Mouse (Mus musculus) neural tube, embryonic 11.5 days (tissue): ENCODE results near the gene Cpm. TPM values are rescaled to one million over a fixed set of nuclear protein-coding genes. Genes with fewer than 3 reads are reported as not detected.

Source experiments
- ATAC-seq: fragments of 200-750 bp; cut with Nextera tagmentation; 2 replicates; pipeline ENCODE4 v1.8.0; 2017; ENCODE audit warnings: moderate number of reproducible peaks, mild to moderate bottlenecking, moderate TSS enrichment, moderate library complexity; ENCODE audit not compliant: insufficient read depth, low FRiP score, low TSS enrichment
- DNase-seq: peaks from one replicate; pipeline ENCODE4 v3.0.0-alpha.2; 2015; ENCODE audit warnings: low spot score
- H3K27ac ChIP-seq: fragments of 300-500 bp; sonication (generic); 2 replicates; pipeline ENCODE4 v1.5.1; 2014; ENCODE audit warnings: low read depth, mild to moderate bottlenecking, low read length
- H3K27me3 ChIP-seq: fragments of 300-500 bp; sonication (generic); 2 replicates; pipeline ENCODE4 v1.6.1; 2014; ENCODE audit warnings: mild to moderate bottlenecking, low read length, mixed read lengths; ENCODE audit not compliant: control insufficient read depth, insufficient read depth
- H3K36me3 ChIP-seq: fragments of 300-500 bp; sonication (generic); 2 replicates; pipeline ENCODE4 v1.6.1; 2014; ENCODE audit warnings: mild to moderate bottlenecking, low read length, moderate library complexity, mixed read lengths; ENCODE audit not compliant: control insufficient read depth, insufficient read depth
- H3K4me1 ChIP-seq: fragments of 300-500 bp; sonication (generic); 2 replicates; pipeline ENCODE4 v1.6.1; 2014; ENCODE audit warnings: low read length, mixed read lengths; ENCODE audit not compliant: control insufficient read depth, insufficient read depth
- H3K4me2 ChIP-seq: fragments of 300-500 bp; sonication (generic); 2 replicates; pipeline ENCODE4 v1.6.1; 2014; ENCODE audit warnings: low read depth, mild to moderate bottlenecking, moderate library complexity
- H3K4me3 ChIP-seq: fragments of 300-500 bp; sonication (generic); 2 replicates; pipeline ENCODE4 v1.5.1; 2014; ENCODE audit warnings: low read depth, low read length
- H3K9ac ChIP-seq: fragments of 300-500 bp; sonication (generic); 2 replicates; pipeline ENCODE4 v1.6.1; 2014; ENCODE audit warnings: mild to moderate bottlenecking, low read length
- H3K9me3 ChIP-seq: fragments of 300-500 bp; sonication (generic); 2 replicates; pipeline ENCODE4 v1.6.1; 2016; ENCODE audit warnings: low read length; ENCODE audit not compliant: control insufficient read depth
- WGBS: fragments of 180-500 bp; shearing (Covaris S2); extraction: QIAGEN DNeasy Blood & Tissue Kit; methylation state at CpG from one replicate; pipeline ENCODE4 v1.1.7; 2014; 5-methylcytosine and 5-hydroxymethylcytosine counted together
- polyA plus RNA-seq: library from polyadenylated mRNA; unstranded; fragments of >200 nt; fragmentation: Nextera tagmentation; extraction: Ambion mirVana; gene quantifications from 2 replicates; pipeline ENCODE4 v1.2.1, GENCODE M21; 2014

Gene Cpm
- polyA plus RNA-seq, 1 experiment from 2014 or later, result 21.1 TPM

- 93% methylated on average over 14 of the region's 14 CpGs for WGBS
- no peak for DNase-seq
Measured at GRCm38 (mm10) chr10:117679963-117680473, 50.7 kb downstream of the Cpm start.

GRCm38 (mm10) chr10:117680868-117681513 is 51.7 kb downstream of the Cpm start:
- Histone ChIP-seq H3K27me3 (no peaks in the 10 kb centered on the region), H3K9me3 (no peaks in the 10 kb centered on the region), H3K9ac (no peak overlapping the region), H3K36me3 (no peaks in the 10 kb centered on the region), H3K4me1 (peaks cover 5% of the 10 kb centered on the region; the same call in 1 of the 2 replicates), H3K27ac (no peak overlapping the region), H3K4me3 (no peak overlapping the region), H3K4me2 (no peak overlapping the region)
- ATAC-seq (no peak), DNase-seq (no peak)
- 88% methylated on average over 12 of the region's 12 CpGs for WGBS

More at GRCm38 (mm10) chr10:117679963-117680473, 50.7 kb downstream of the Cpm start:
- Histone ChIP-seq H3K27me3 (no peaks in the 10 kb centered on the region), H3K9me3 (no peaks in the 10 kb centered on the region), H3K4me2 (no peak overlapping the region), H3K27ac (no peak overlapping the region), H3K9ac (no peak overlapping the region), H3K4me1 (peaks cover 5% of the 10 kb centered on the region; the same call in 1 of the 2 replicates), H3K36me3 (no peaks in the 10 kb centered on the region), H3K4me3 (no peak overlapping the region)
- no peak for ATAC-seq

- no peaks in the 10 kb centered on the region for H3K9me3 ChIP-seq
- H3K36me3 ChIP-seq, result no peaks in the 10 kb centered on the region
- H3K9ac ChIP-seq, result no peak overlapping the region
- no peaks in the 10 kb centered on the region for H3K27me3 ChIP-seq
- no peak overlapping the region for H3K4me2 ChIP-seq
- no peak overlapping the region for H3K4me3 ChIP-seq
- H3K4me1 ChIP-seq, result peaks cover under 1% of the 10 kb centered on the region; the same call in 1 of the 2 replicates
- 81% methylated on average over 3 of the region's 3 CpGs for WGBS
- DNase-seq (no peak), ATAC-seq (no peak)
- H3K27ac ChIP-seq, result no peak overlapping the region
Measured at GRCm38 (mm10) chr10:117681543-117681942, 52.2 kb downstream of the Cpm start.

GRCm38 (mm10) chr10:117681999-117682857 is 52.9 kb downstream of the Cpm start:
- 64% methylated on average over 14 of the region's 14 CpGs for WGBS
- Histone ChIP-seq H3K4me3 (no peak overlapping the region), H3K4me1 (no peaks in the 10 kb centered on the region), H3K27ac (no peak overlapping the region), H3K4me2 (no peak overlapping the region), H3K27me3 (no peaks in the 10 kb centered on the region), H3K36me3 (no peaks in the 10 kb centered on the region), H3K9me3 (no peaks in the 10 kb centered on the region), H3K9ac (no peak overlapping the region)
- DNase-seq, result peak; percentile 40
- no peak for ATAC-seq

- WGBS, result 79% methylated on average over 30 of the region's 30 CpGs
- ATAC-seq, result no peak
- Histone ChIP-seq H3K9me3 (no peaks in the 10 kb centered on the region), H3K36me3 (no peaks in the 10 kb centered on the region), H3K4me2 (no peak overlapping the region), H3K9ac (no peak overlapping the region), H3K4me3 (no peak overlapping the region), H3K27ac (no peak overlapping the region), H3K27me3 (no peaks in the 10 kb centered on the region), H3K4me1 (no peaks in the 10 kb centered on the region)
- DNase-seq, result no peak
Measured at GRCm38 (mm10) chr10:117682858-117683733, 53.8 kb downstream of the Cpm start.

- Histone ChIP-seq H3K36me3 (no peaks in the 10 kb centered on the region; the same call in 1 of the 2 replicates), H3K27me3 (no peaks in the 10 kb centered on the region), H3K4me2 (no peak overlapping the region), H3K4me3 (no peak overlapping the region), H3K9me3 (no peaks in the 10 kb centered on the region), H3K9ac (no peak overlapping the region), H3K4me1 (no peaks in the 10 kb centered on the region), H3K27ac (no peak overlapping the region)
- DNase-seq (no peak), ATAC-seq (no peak)
- WGBS, result 85% methylated on average over 9 of the region's 9 CpGs
Measured at GRCm38 (mm10) chr10:117683734-117684037, 54.4 kb downstream of the Cpm start.

- H3K4me3 ChIP-seq, result no peak overlapping the region
- H3K27ac ChIP-seq, result no peak overlapping the region
- ATAC-seq, result no peak
- H3K4me2 ChIP-seq, result no peak overlapping the region
- peaks cover 5% of the 10 kb centered on the region; the same call in 1 of the 2 replicates for H3K36me3 ChIP-seq
- no peaks in the 10 kb centered on the region for H3K27me3 ChIP-seq
- no peak overlapping the region for H3K9ac ChIP-seq
- no peaks in the 10 kb centered on the region for H3K4me1 ChIP-seq
- no peaks in the 10 kb centered on the region for H3K9me3 ChIP-seq
- no peak for DNase-seq
- WGBS, result 87% methylated on average over 19 of the region's 19 CpGs
Measured at GRCm38 (mm10) chr10:117684298-117685170, 55.2 kb downstream of the Cpm start.
